Mouse (Mus musculus): ENCODE measurements at regions not wholly inside any gene's neighbourhood (a gene's known extent, or its start where the extent isn't known, plus 50 kb on each side); places are given as distances from the start of the nearest gene placed in this dataset.

DNA sequence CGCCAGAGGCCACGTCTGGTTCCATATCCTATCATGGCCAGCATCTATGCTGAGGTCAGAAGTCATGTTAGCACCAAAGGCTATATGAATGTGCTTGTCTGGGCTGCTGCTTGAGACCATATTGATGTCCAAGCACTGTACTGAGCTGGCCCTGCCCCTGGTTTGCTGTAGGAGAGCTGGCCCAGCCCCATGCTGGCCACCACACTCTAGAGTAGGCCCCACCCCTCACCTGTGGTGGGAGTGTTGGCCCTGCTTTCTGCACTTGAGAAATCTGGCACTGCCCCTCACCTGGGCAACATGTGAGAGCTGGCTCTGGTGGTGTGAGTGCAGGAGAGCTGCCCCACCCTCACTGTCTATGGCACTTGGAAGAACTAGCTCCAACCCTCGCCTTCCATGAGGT is 210.0 kb downstream of the Lmo4 start:
- TF ChIP-seq POLR2A (IDR thresholded peaks at IDR 0.05; ENCODE audit: borderline replicate concordance, extremely low read depth, low read depth, low read length): no peak
- no peak for TF ChIP-seq CTCF (IDR thresholded peaks at IDR 0.05; ENCODE audit: insufficient read depth, low read length)
- no peak for DNase-seq
- 82% methylated on average over 3 of the region's 3 CpGs for WGBS
- no peaks in the 10 kb centered on the region for H3K4me1 ChIP-seq (ENCODE audit: control insufficient read depth, insufficient read depth, low read length)
- no peak overlapping the region for H3K4me3 ChIP-seq (replicated peaks; ENCODE audit: extremely low read depth, low read depth, low read length)

DNA sequence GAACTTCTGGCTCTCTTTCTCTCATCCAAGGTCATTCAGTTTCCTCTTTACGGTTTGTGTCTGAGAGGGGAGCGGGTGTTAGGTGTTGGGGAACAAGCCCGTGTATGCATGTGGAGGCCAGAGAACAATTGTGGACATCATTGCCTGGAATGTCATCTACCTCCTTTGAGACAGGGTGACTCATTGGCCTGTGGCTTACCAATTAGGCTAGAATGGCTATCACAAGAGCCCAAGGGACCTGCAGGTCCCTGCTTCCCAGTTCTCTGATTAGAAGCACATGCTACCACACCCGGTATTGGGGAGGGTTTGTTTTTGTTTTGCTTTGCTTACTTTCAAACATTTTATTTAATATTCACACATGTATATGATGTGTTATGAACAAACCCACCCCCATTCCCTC is 216.0 kb downstream of the Lmo4 start:
- WGBS: 86% methylated on average over 4 of the region's 4 CpGs
- no peak for DNase-seq
- no peak for TF ChIP-seq CTCF (IDR thresholded peaks at IDR 0.05; ENCODE audit: insufficient read depth, low read length)
- TF ChIP-seq POLR2A (IDR thresholded peaks at IDR 0.05; ENCODE audit: borderline replicate concordance, extremely low read depth, low read depth, low read length): no peak
- Histone ChIP-seq H3K4me1 (ENCODE audit: control insufficient read depth, insufficient read depth, low read length) (no peaks in the 10 kb centered on the region), H3K4me3 (replicated peaks; ENCODE audit: extremely low read depth, low read depth, low read length) (no peak overlapping the region)

- no peak for DNase-seq
- Histone ChIP-seq H3K4me1 (ENCODE audit: control insufficient read depth, insufficient read depth, low read length) (no peaks in the 10 kb centered on the region), H3K4me3 (replicated peaks; ENCODE audit: extremely low read depth, low read depth, low read length) (no peak overlapping the region)
- WGBS: 93% methylated on average over 5 of the region's 5 CpGs
- TF ChIP-seq CTCF (IDR thresholded peaks at IDR 0.05; ENCODE audit: insufficient read depth, low read length) (no peak), POLR2A (IDR thresholded peaks at IDR 0.05; ENCODE audit: borderline replicate concordance, extremely low read depth, low read depth, low read length) (no peak)
Measured at GRCm38 (mm10) chr3:143988037-143988436, 217.0 kb downstream of the Lmo4 start.

GRCm38 (mm10) chr3:143986798-143987197 is 218.2 kb downstream of the Lmo4 start:
- no peak overlapping the region for H3K4me3 ChIP-seq (replicated peaks; ENCODE audit: extremely low read depth, low read depth, low read length)
- no peaks in the 10 kb centered on the region for H3K4me1 ChIP-seq (ENCODE audit: control insufficient read depth, insufficient read depth, low read length)
- WGBS: 84% methylated on average over 2 of the region's 2 CpGs
- DNase-seq: no peak
- no peak for TF ChIP-seq POLR2A (IDR thresholded peaks at IDR 0.05; ENCODE audit: borderline replicate concordance, extremely low read depth, low read depth, low read length)
- no peak for TF ChIP-seq CTCF (IDR thresholded peaks at IDR 0.05; ENCODE audit: insufficient read depth, low read length)

GRCm38 (mm10) chr3:143986200-143986506 is 218.9 kb downstream of the Lmo4 start:
- no peak for TF ChIP-seq CTCF (IDR thresholded peaks at IDR 0.05; ENCODE audit: insufficient read depth, low read length)
- no peak for TF ChIP-seq POLR2A (IDR thresholded peaks at IDR 0.05; ENCODE audit: borderline replicate concordance, extremely low read depth, low read depth, low read length)
- no peak for DNase-seq
- WGBS: 86% methylated on average over 5 of the region's 5 CpGs
- H3K4me1 ChIP-seq (ENCODE audit: control insufficient read depth, insufficient read depth, low read length): no peaks in the 10 kb centered on the region
- no peak overlapping the region for H3K4me3 ChIP-seq (replicated peaks; ENCODE audit: extremely low read depth, low read depth, low read length)

DNA sequence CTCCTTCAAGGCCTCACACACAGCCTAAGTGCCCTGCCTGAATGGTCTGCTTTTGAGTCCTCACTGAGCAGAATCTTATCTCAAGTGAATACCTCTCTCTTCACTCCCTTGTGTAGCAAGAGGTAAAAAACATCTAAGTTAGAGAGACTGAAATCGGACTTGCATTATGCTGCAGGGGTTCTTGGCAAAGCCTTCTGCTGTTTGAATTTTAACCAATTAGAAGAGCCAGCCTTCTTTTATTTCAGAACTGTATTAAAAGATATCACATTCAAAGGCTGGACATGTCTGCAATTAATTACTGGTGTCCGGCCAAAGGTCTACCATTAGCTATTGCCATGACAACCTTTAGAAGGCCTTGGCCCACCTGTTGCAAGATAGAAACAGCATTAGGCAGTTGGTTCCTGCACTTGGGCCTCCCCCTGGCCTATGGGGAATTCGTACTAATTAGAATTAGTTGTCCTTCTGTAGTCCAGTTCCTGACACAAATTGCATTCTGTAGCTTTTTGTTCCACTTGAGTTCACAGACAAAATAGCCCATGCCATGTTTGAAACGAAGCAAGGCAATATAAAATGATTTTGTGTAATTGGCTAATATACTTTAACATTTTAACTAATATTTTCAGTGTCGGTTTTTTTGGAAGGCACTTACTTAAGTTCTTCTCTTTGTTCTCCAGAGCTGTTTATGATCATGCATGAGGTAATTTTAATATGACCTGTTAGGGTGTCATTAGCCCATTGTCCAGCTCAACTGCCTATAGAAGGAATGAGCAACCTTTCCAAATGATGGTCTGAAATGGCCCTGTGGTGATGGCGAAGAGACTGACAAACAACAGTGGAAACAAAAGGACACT is 219.4 kb downstream of the Lmo4 start:
- DNase-seq: no peak
- Histone ChIP-seq H3K4me1 (ENCODE audit: control insufficient read depth, insufficient read depth, low read length) (no peaks in the 10 kb centered on the region), H3K4me3 (replicated peaks; ENCODE audit: extremely low read depth, low read depth, low read length) (no peak overlapping the region)
- TF ChIP-seq POLR2A (IDR thresholded peaks at IDR 0.05; ENCODE audit: borderline replicate concordance, extremely low read depth, low read depth, low read length) (no peak), CTCF (IDR thresholded peaks at IDR 0.05; ENCODE audit: insufficient read depth, low read length) (no peak)
- 77% methylated on average over 6 of the region's 6 CpGs for WGBS

DNA sequence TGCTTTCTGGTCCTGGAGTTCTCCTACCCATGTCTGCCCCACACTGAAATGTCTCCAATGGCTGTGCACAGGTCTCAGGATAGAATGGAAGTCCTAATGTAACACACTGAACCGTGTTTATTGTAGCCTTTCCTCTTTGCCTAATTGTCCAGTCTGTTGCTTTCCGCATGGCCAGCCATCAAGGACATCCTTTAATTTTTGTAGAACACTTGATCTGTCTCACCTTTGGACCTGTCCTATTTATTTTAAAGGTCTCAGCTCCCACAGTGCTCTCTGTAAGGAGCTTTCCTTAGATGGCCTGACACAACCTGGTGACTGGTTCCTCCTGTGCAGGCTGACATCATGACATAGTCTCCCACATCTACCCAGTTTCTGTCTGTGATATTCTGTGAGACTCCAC is 226.3 kb downstream of the Lmo4 start:
- TF ChIP-seq CTCF (IDR thresholded peaks at IDR 0.05; ENCODE audit: insufficient read depth, low read length) (no peak), POLR2A (IDR thresholded peaks at IDR 0.05; ENCODE audit: borderline replicate concordance, extremely low read depth, low read depth, low read length) (no peak)
- Histone ChIP-seq H3K4me3 (replicated peaks; ENCODE audit: extremely low read depth, low read depth, low read length) (no peak overlapping the region), H3K4me1 (ENCODE audit: control insufficient read depth, insufficient read depth, low read length) (no peaks in the 10 kb centered on the region; the same call in 1 of the 2 replicates)
- DNase-seq: no peak
- 51% methylated on average over 2 of the region's 2 CpGs for WGBS

DNA sequence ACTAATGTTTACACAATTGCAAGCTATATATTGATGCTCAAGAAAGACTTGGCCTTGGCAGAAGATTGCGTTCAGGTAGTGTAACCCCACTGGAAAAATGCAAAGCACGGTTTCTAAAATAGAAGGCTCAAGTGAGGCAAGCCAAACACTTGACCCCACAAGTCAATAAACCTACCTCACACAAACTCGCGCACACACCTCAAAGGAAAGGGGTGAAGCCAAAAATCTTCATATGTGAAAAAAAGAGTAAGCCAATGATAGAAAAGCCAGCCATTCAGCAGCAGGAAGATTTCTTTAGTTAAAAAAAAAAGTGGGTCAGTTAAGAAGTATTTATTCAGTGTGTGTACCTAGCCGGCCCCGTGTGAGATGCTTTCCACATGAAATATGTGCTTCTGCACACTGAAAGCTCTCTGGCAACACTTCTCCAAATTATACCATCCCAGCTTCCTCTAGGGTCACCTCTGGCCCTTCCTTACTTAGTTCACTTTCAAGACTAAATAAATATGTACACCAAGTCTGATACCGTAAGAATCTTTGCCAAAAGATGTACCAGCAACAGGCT is 227.1 kb downstream of the Lmo4 start:
- H3K4me1 ChIP-seq (ENCODE audit: control insufficient read depth, insufficient read depth, low read length): no peaks in the 10 kb centered on the region; the same call in 1 of the 2 replicates
- no peak overlapping the region for H3K4me3 ChIP-seq (replicated peaks; ENCODE audit: extremely low read depth, low read depth, low read length)
- DNase-seq: no peak
- WGBS: 62% methylated on average over 7 of the region's 7 CpGs
- TF ChIP-seq POLR2A (IDR thresholded peaks at IDR 0.05; ENCODE audit: borderline replicate concordance, extremely low read depth, low read depth, low read length) (no peak), CTCF (IDR thresholded peaks at IDR 0.05; ENCODE audit: insufficient read depth, low read length) (no peak)

DNA sequence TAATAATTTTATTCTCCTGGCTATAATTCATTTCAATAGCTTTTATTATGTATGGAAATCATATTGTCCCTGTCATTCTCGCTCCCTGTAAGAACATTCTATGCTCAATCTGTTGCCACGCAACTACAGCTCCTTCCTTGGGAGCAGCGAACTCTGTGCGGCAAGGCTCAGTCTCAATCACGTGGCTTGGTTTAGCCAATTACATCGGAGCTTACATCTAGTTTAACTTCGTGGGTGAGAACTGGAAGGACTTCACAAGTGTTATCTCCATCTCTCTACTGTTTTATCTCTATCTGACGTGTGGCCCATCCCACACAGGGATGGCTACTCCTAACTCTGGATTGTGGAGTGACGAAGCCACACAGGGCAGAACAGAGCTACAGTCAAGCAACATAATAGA is 231.4 kb downstream of the Lmo4 start:
- no peak for DNase-seq
- H3K4me3 ChIP-seq (replicated peaks; ENCODE audit: extremely low read depth, low read depth, low read length): no peak overlapping the region
- WGBS: 76% methylated on average over 9 of the region's 9 CpGs
- TF ChIP-seq CTCF (IDR thresholded peaks at IDR 0.05; ENCODE audit: insufficient read depth, low read length): no peak
- TF ChIP-seq POLR2A (IDR thresholded peaks at IDR 0.05; ENCODE audit: borderline replicate concordance, extremely low read depth, low read depth, low read length): no peak
- no peaks in the 10 kb centered on the region; the same call in 1 of the 2 replicates for H3K4me1 ChIP-seq (ENCODE audit: control insufficient read depth, insufficient read depth, low read length)

DNA sequence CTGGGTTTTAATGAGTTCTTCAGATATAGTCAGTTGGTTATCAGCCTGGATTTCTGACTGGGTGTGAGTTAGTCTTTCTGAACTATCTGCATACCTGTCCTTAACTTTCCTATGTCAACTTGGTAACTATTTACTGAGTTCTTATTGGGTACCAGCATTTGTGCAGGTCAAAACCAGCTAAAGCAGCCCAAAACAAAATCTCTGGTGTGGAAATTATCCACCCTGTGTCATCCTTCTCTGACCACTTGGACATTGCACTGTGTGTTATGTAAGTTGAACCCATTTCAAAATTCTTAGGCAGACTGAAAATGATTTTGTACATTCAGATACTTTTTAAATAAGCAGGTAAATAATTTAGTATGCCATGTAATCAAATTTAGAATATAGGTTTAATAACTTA is 232.7 kb downstream of the Lmo4 start:
- no peaks in the 10 kb centered on the region for H3K4me1 ChIP-seq (ENCODE audit: control insufficient read depth, insufficient read depth, low read length)
- no peak for TF ChIP-seq CTCF (IDR thresholded peaks at IDR 0.05; ENCODE audit: insufficient read depth, low read length)
- TF ChIP-seq POLR2A (IDR thresholded peaks at IDR 0.05; ENCODE audit: borderline replicate concordance, extremely low read depth, low read depth, low read length): no peak
- no peak for DNase-seq
- H3K4me3 ChIP-seq (replicated peaks; ENCODE audit: extremely low read depth, low read depth, low read length): no peak overlapping the region
